Mouse (Mus musculus): Measurements from ENCODE around the gene Exd1. TPM values are rescaled to one million over a fixed set of nuclear protein-coding genes. Genes with fewer than 3 reads are reported as not detected.
A peak's percentile ranks its signal among the peaks of the same experiment; 100 is the strongest.

The Exd1 gene
- polyA plus RNA-seq, 1 experiment from 2014 or later: 0.11 TPM

DNA sequence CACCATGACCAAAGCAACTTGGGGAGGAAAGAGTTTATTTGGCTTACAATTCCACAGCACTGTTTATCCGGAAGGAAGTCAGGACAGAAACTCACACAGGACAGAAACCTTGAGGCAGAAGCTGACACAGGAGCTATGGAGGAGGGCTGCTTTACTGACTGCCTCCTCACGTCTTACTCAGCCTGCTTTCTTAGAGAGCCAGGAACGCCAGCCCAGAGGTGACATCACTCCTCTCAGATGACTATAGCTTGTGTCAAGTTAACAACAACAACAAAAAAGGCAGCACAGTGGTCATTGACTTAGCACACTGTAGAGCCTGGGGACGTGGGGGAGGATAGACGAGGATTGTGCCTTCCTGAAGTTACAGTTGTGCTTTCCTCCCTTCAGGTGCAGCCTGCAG lies 55.5 kb downstream of the Exd1 start:
- ATAC-seq (replicated peaks; ENCODE audit: extremely low read depth, insufficient read depth, low FRiP score): no peak
- no peak overlapping the region for H3K4me2 ChIP-seq (ENCODE audit: low read depth, low read length)
- H3K9me3 ChIP-seq (replicated peaks; ENCODE audit: control insufficient read depth, low read length): no peaks in the 10 kb centered on the region
- H3K9ac ChIP-seq (ENCODE audit: low read length): no peak overlapping the region
- WGBS: 34% methylated on average over 5 of the region's 5 CpGs
- H3K27me3 ChIP-seq (ENCODE audit: control insufficient read depth, insufficient read depth, low read length): no peaks in the 10 kb centered on the region
- H3K36me3 ChIP-seq (ENCODE audit: control insufficient read depth, insufficient read depth): no peaks in the 10 kb centered on the region
- H3K27ac ChIP-seq (ENCODE audit: low read length): peak overlapping the region; percentile 35; the same call in 1 of the 2 replicates
- H3K4me3 ChIP-seq (ENCODE audit: low read length): no peak overlapping the region
- no peaks in the 10 kb centered on the region for H3K4me1 ChIP-seq (ENCODE audit: control insufficient read depth, insufficient read depth, low read length)

DNA sequence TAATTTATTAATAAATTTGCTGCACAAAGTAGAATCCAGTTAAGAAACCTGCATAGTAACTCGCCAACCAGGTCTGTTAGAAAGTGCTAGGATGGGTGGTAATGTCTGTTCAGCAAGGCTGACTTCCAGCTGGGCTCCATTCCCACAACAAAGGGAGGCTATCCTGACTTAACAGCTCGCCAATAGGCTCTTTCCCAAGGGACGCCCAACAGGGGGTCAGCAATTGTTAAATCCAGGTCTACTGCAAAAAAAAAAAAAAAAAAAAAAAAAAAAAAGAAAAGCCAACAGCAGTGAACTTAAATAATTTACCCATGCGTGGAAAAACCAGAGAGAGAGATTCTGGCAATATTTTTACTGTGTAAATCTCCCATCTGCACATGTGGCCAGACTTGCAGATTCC lies 60.9 kb downstream of the Exd1 start:
- Histone ChIP-seq H3K27ac (ENCODE audit: low read length) (no peak overlapping the region), H3K27me3 (ENCODE audit: control insufficient read depth, insufficient read depth, low read length) (no peaks in the 10 kb centered on the region), H3K9ac (ENCODE audit: low read length) (no peak overlapping the region), H3K4me1 (ENCODE audit: control insufficient read depth, insufficient read depth, low read length) (no peaks in the 10 kb centered on the region), H3K4me2 (ENCODE audit: low read depth, low read length) (no peak overlapping the region), H3K36me3 (ENCODE audit: control insufficient read depth, insufficient read depth) (no peaks in the 10 kb centered on the region), H3K9me3 (replicated peaks; ENCODE audit: control insufficient read depth, low read length) (no peaks in the 10 kb centered on the region), H3K4me3 (ENCODE audit: low read length) (no peak overlapping the region)
- WGBS: 18% methylated on average over 4 of the region's 4 CpGs
- no peak for ATAC-seq (replicated peaks; ENCODE audit: extremely low read depth, insufficient read depth, low FRiP score)

DNA sequence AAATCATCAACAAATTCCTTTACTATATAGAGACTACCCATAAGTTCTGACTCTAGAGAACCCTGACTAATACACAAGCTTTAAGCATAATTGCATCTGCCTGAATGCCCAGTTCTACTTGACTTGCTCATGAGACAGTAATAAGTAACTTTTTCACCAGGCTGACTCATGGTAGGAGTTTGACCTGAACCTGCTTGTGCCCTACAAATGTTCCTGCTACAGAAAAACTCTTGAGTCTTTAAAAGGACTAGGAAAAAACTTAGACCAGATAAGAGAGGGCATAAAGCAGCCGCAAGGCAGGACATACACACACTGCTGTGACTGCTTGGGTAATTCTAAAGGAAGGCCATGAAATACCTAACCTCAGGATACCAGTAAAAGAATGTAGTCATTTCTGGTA lies 65.1 kb downstream of the Exd1 start:
- H3K4me3 ChIP-seq (ENCODE audit: low read length): no peak overlapping the region
- H3K4me1 ChIP-seq (ENCODE audit: control insufficient read depth, insufficient read depth, low read length): peaks cover 8% of the 10 kb centered on the region; the same call in 1 of the 2 replicates
- H3K9me3 ChIP-seq (replicated peaks; ENCODE audit: control insufficient read depth, low read length): no peaks in the 10 kb centered on the region
- WGBS: 76% methylated on average over 1 of the region's 1 CpGs
- H3K4me2 ChIP-seq (ENCODE audit: low read depth, low read length): no peak overlapping the region
- no peak overlapping the region for H3K27ac ChIP-seq (ENCODE audit: low read length)
- H3K27me3 ChIP-seq (ENCODE audit: control insufficient read depth, insufficient read depth, low read length): no peaks in the 10 kb centered on the region
- no peaks in the 10 kb centered on the region for H3K36me3 ChIP-seq (ENCODE audit: control insufficient read depth, insufficient read depth)
- H3K9ac ChIP-seq (ENCODE audit: low read length): no peak overlapping the region
- ATAC-seq (replicated peaks; ENCODE audit: extremely low read depth, insufficient read depth, low FRiP score): no peak

DNA sequence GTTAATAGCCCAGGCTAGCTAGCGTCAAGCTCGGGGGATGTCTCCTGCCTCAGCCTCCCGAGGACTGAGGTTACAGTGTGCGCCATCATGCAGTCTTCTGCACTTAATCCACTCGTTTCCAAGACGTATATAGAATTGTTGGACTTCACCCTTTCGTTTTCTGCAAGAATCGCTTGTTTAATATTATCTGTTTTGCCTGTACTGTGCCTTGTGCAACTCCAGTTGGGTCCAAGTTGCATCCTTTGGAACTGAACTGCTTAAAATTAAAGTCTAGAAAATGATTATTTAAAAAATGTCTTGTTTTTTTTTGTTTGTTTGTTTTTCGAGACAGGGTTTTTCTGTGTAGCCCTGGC lies 69.1 kb downstream of the Exd1 start:
- Histone ChIP-seq H3K27ac (ENCODE audit: low read length) (peak overlapping the region; percentile 99), H3K4me1 (ENCODE audit: control insufficient read depth, insufficient read depth, low read length) (peaks cover 27% of the 10 kb centered on the region)
- 7% methylated on average over 9 of the region's 9 CpGs for WGBS

GRCm38 (mm10) chr2:119477571-119478396 lies 69.6 kb downstream of the Exd1 start, which contains the start of gene Ino80:
Ino80 (minus strand) TSS chr2:119477687.
- peak within 1 kb of the TSS; percentile 100 for H3K9ac ChIP-seq (ENCODE audit: low read length)
- peaks cover 28% of the 10 kb centered on the region for H3K4me1 ChIP-seq (ENCODE audit: control insufficient read depth, insufficient read depth, low read length)
- H3K4me3 ChIP-seq (ENCODE audit: low read length): peak within 1 kb of the TSS; percentile 95
- peak within 1 kb of the TSS; percentile 99 for H3K27ac ChIP-seq (ENCODE audit: low read length)
- peak; percentile 94 for ATAC-seq (replicated peaks; ENCODE audit: extremely low read depth, insufficient read depth, low FRiP score)
- peak within 1 kb of the TSS; percentile 76 for H3K4me2 ChIP-seq (ENCODE audit: low read depth, low read length)
- under 1% methylated on average over 72 of the region's 72 CpGs for WGBS
- no peaks in the 10 kb centered on the region for H3K27me3 ChIP-seq (ENCODE audit: control insufficient read depth, insufficient read depth, low read length)
- H3K9me3 ChIP-seq (replicated peaks; ENCODE audit: control insufficient read depth, low read length): no peaks in the 10 kb centered on the region
- 0 out of 2 replicates have a peak, but pooled peaks cover 2% of the 10 kb centered on the region for H3K36me3 ChIP-seq (ENCODE audit: control insufficient read depth, insufficient read depth)

More for the DNA sequence above, 69.1 kb downstream of the Exd1 start:
- ATAC-seq (replicated peaks; ENCODE audit: extremely low read depth, insufficient read depth, low FRiP score): no peak
- Histone ChIP-seq H3K4me3 (ENCODE audit: low read length) (peak overlapping the region; percentile 95), H3K27me3 (ENCODE audit: control insufficient read depth, insufficient read depth, low read length) (no peaks in the 10 kb centered on the region), H3K4me2 (ENCODE audit: low read depth, low read length) (peak overlapping the region; percentile 70), H3K36me3 (ENCODE audit: control insufficient read depth, insufficient read depth) (0 out of 2 replicates have a peak, but pooled peaks cover 1% of the 10 kb centered on the region), H3K9ac (ENCODE audit: low read length) (peak overlapping the region; percentile 100), H3K9me3 (replicated peaks; ENCODE audit: control insufficient read depth, low read length) (no peaks in the 10 kb centered on the region)

GRCm38 (mm10) chr2:119476621-119477391 lies 70.6 kb downstream of the Exd1 start:
- H3K36me3 ChIP-seq (ENCODE audit: control insufficient read depth, insufficient read depth): 0 out of 2 replicates have a peak, but pooled peaks cover 2% of the 10 kb centered on the region
- no peaks in the 10 kb centered on the region for H3K27me3 ChIP-seq (ENCODE audit: control insufficient read depth, insufficient read depth, low read length)
- H3K4me1 ChIP-seq (ENCODE audit: control insufficient read depth, insufficient read depth, low read length): peaks cover 28% of the 10 kb centered on the region
- H3K9ac ChIP-seq (ENCODE audit: low read length): peak overlapping the region; percentile 100
- 1% methylated on average over 42 of the region's 44 CpGs for WGBS
- no peaks in the 10 kb centered on the region for H3K9me3 ChIP-seq (replicated peaks; ENCODE audit: control insufficient read depth, low read length)
- H3K27ac ChIP-seq (ENCODE audit: low read length): peak overlapping the region; percentile 99
- peak overlapping the region; percentile 95 for H3K4me3 ChIP-seq (ENCODE audit: low read length)
- ATAC-seq (replicated peaks; ENCODE audit: extremely low read depth, insufficient read depth, low FRiP score): peak; percentile 70
- H3K4me2 ChIP-seq (ENCODE audit: low read depth, low read length): peak overlapping the region; percentile 76

GRCm38 (mm10) chr2:119476166-119476565 lies 71.3 kb downstream of the Exd1 start:
- H3K9me3 ChIP-seq (replicated peaks; ENCODE audit: control insufficient read depth, low read length): no peaks in the 10 kb centered on the region
- H3K4me1 ChIP-seq (ENCODE audit: control insufficient read depth, insufficient read depth, low read length): peaks cover 28% of the 10 kb centered on the region
- peak overlapping the region; percentile 95 for H3K4me3 ChIP-seq (ENCODE audit: low read length)
- no peak for ATAC-seq (replicated peaks; ENCODE audit: extremely low read depth, insufficient read depth, low FRiP score)
- H3K9ac ChIP-seq (ENCODE audit: low read length): peak overlapping the region; percentile 100
- H3K4me2 ChIP-seq (ENCODE audit: low read depth, low read length): peak overlapping the region; percentile 76
- 0 out of 2 replicates have a peak, but pooled peaks cover 2% of the 10 kb centered on the region for H3K36me3 ChIP-seq (ENCODE audit: control insufficient read depth, insufficient read depth)
- WGBS: 15% methylated on average over 7 of the region's 7 CpGs
- H3K27me3 ChIP-seq (ENCODE audit: control insufficient read depth, insufficient read depth, low read length): no peaks in the 10 kb centered on the region
- peak overlapping the region; percentile 99 for H3K27ac ChIP-seq (ENCODE audit: low read length)

Measured in heart, embryonic 16.5 days (tissue).